Mouse (Mus musculus): ENCODE measurements at regions not wholly inside any gene's neighbourhood (a gene's known extent, or its start where the extent isn't known, plus 50 kb on each side); places are given as distances from the start of the nearest gene placed in this dataset.

DNA sequence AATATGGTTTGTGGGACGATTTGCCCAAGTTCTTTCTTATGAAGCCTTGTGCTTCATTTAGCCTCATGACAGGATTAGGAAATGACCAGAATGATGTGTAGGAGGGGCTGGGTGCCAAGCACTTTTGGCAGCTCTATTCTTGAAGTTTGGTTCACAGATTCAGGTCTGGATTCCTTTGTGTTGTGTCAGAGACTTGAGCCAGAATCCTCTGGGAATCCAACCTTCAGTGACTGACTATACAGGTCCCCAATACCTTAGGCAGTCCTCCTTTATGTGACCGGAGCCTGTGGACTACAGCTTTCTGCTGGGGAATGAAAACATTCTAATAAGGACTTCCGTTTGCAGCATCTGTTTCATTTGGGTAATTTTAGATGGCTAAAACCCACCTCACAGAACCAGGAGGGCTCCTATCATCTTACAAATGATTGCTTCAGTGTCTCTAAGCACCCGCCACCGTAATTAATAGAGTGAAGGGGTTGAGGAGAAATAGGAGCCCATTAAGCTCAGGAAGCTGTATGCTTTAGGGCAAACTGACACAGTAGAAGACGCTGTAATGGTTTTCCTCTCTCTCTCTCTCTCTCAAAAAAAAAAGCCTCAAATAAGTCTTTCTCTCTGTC is 354.7 kb upstream of the Igfbp7 start:
- TF ChIP-seq CTCF (IDR thresholded peaks at IDR 0.05; ENCODE audit: control insufficient read depth, insufficient read depth, insufficient replicate concordance, low read depth, low read length) (no peak), POLR2A (IDR thresholded peaks at IDR 0.05; ENCODE audit: control insufficient read depth, low read depth, low read length) (no peak)
